Mouse (Mus musculus) brain, adult 2 months (tissue): ENCODE results near the gene Pex14.

Experiments
- DNase-seq: peaks from one replicate; pipeline ENCODE4 v3.0.0; 2011; ENCODE audit warnings: low read depth, low spot score

Gene Pex14

GRCm38 (mm10) chr4:148952328-148953222 lies 147.1 kb downstream of the Pex14 start:
- peak; percentile 64 for DNase-seq

GRCm38 (mm10) chr4:148951821-148952291 lies 147.8 kb downstream of the Pex14 start:
- DNase-seq: peak; percentile 72

GRCm38 (mm10) chr4:148950932-148951650 lies 148.6 kb downstream of the Pex14 start:
- peak; percentile 71 for DNase-seq

GRCm38 (mm10) chr4:148950487-148950886 lies 149.2 kb downstream of the Pex14 start:
- no peak for DNase-seq

GRCm38 (mm10) chr4:148947833-148948388 lies 151.8 kb downstream of the Pex14 start:
- no peak for DNase-seq

- no peak for DNase-seq
These were observed 153.6 kb downstream of the Pex14 start for GRCm38 (mm10) chr4:148946071-148946470.

GRCm38 (mm10) chr4:148945476-148945881 lies 154.2 kb downstream of the Pex14 start:
- DNase-seq: peak; percentile 83

GRCm38 (mm10) chr4:148943099-148943498 lies 156.6 kb downstream of the Pex14 start:
- no peak for DNase-seq

GRCm38 (mm10) chr4:148941321-148941720 lies 158.4 kb downstream of the Pex14 start:
- no peak for DNase-seq

GRCm38 (mm10) chr4:148940674-148941211 lies 158.9 kb downstream of the Pex14 start:
- DNase-seq: peak; percentile 50

- DNase-seq: no peak
These were observed 161.1 kb downstream of the Pex14 start for GRCm38 (mm10) chr4:148938546-148938945.

- no peak for DNase-seq
These were observed 162.9 kb downstream of the Pex14 start for GRCm38 (mm10) chr4:148936727-148937126.

GRCm38 (mm10) chr4:148936111-148936510 lies 163.6 kb downstream of the Pex14 start:
- DNase-seq: no peak

- peak; percentile 24 for DNase-seq
These were observed 164.5 kb downstream of the Pex14 start for GRCm38 (mm10) chr4:148935211-148935610.

- no peak for DNase-seq
These were observed 166.6 kb downstream of the Pex14 start for GRCm38 (mm10) chr4:148933109-148933508.

- DNase-seq: no peak
These were observed 168.9 kb downstream of the Pex14 start for GRCm38 (mm10) chr4:148930721-148931229.

- no peak for DNase-seq
These were observed 170.8 kb downstream of the Pex14 start for GRCm38 (mm10) chr4:148928876-148929275.

- DNase-seq: peak; percentile 17
These were observed 171.4 kb downstream of the Pex14 start for GRCm38 (mm10) chr4:148928316-148928715.

GRCm38 (mm10) chr4:148926459-148926858 lies 173.2 kb downstream of the Pex14 start:
- no peak for DNase-seq

GRCm38 (mm10) chr4:148925589-148926359 lies 173.9 kb downstream of the Pex14 start:
- DNase-seq: no peak

- no peak for DNase-seq
These were observed 175.7 kb downstream of the Pex14 start for GRCm38 (mm10) chr4:148923976-148924375.
